Mouse (Mus musculus) frontal cortex, adult (tissue): ENCODE results near the gene Dmrt3.

ENCODE experiments used
- ATAC-seq: cut with Nextera tagmentation; 2 replicates; pipeline ENCODE4 v1.9.2; 2017; ENCODE audit warnings: mild to moderate bottlenecking, moderate library complexity, mixed read lengths; ENCODE audit not compliant: low TSS enrichment

The Dmrt3 gene

GRCm38 (mm10) chr19:25622291-25623251, 12.5 kb downstream of the Dmrt3 start:
- ATAC-seq: peak; percentile 87

DNA sequence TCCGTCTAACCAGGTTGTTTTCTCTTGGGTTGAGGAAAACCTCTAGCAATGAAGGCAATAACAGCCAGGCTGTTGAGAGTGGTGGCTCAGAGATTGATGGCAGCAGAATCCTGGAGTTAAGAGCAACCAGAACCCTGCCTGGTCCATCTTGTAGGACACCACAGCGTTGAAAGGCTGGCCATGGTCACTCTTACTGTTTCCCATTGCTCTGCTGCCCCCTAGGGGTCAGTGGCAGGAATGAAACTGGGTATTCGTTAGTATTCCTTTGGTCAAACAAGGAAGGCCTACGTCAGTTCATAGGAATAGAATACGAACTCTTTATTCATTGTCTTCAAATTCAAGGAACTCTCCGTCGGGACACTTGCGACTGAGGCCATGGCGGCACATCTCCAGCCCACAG, 18.4 kb downstream of the Dmrt3 start:
- ATAC-seq: peak; percentile 97

GRCm38 (mm10) chr19:25635119-25635518, 25.0 kb downstream of the Dmrt3 start:
- ATAC-seq: no peak

- ATAC-seq: peak; percentile 82
These were observed 25.6 kb downstream of the Dmrt3 start for GRCm38 (mm10) chr19:25635622-25636244.

GRCm38 (mm10) chr19:25638766-25639361, 28.8 kb downstream of the Dmrt3 start:
- no peak for ATAC-seq

DNA sequence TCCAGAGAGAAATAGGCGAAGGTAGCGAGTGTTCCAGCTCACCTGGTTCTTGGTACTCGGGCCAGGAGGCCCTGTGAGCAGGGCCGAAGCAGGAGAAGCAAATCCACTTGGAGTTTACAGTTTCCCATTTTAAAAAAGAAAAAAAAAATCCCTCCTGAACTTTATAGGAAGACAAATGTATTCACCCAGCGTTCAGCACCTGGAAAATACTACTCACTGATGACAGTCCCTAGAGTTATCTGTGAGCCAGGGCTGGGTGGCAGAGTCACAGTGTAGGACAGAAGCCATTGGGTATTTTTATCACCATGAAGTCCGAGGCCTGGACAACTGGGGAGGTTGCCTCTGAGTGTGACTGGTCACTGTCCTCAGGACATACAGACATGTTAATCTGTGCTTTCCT, 31.7 kb downstream of the Dmrt3 start:
- ATAC-seq: no peak

- no peak for ATAC-seq
These were observed 37.0 kb downstream of the Dmrt3 start for GRCm38 (mm10) chr19:25647136-25647535.

DNA sequence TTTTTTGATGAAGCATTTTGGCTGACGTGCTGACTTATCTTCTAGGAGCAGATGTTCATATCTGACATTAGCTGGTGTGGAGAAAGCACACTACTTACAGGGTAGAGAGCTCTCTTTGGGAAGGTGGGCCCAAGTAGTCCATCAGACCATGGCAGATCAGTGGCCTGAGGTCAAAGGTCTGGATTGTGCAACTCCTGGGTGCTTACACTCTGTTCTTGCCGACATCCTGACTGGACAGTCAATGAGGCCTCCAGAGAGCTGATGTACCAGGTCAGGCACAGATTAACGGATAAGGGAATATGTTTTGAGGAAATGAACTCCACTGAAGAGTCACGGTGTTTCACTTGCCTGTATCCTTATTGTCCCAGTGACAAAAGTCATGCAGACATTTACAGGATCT, 38.6 kb downstream of the Dmrt3 start:
- ATAC-seq: no peak

DNA sequence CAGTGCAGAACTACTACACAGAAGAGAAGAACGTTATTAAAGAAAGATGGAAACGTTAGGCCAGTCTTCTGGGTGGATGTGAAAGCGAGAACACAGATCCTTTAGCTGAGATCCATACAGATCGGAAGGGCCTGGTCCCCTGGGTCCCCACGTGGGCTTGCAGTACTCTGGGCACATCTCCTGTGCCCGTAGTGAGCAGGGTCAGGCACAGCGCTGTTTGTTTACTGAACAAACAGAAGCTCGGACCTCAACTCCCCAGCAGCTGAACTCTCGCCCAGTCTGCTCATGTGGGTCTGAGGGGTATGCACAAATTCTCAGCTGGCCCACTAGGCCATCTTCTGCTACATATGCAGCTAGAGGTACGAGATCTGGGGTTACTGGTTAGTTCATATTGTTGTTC, 40.4 kb downstream of the Dmrt3 start:
- no peak for ATAC-seq

- ATAC-seq: peak; percentile 83
These were observed 42.5 kb downstream of the Dmrt3 start for GRCm38 (mm10) chr19:25652560-25652959.

- ATAC-seq: no peak
These were observed 44.1 kb downstream of the Dmrt3 start for GRCm38 (mm10) chr19:25654034-25654749.

GRCm38 (mm10) chr19:25665486-25666339, 55.6 kb downstream of the Dmrt3 start:
- no peak for ATAC-seq

- no peak for ATAC-seq
These were observed 57.7 kb downstream of the Dmrt3 start for GRCm38 (mm10) chr19:25667836-25668235.

- no peak for ATAC-seq
These were observed 59.6 kb downstream of the Dmrt3 start for GRCm38 (mm10) chr19:25669593-25670248.

- no peak for ATAC-seq
These were observed 60.6 kb downstream of the Dmrt3 start for GRCm38 (mm10) chr19:25670571-25671285.

GRCm38 (mm10) chr19:25671681-25672080, 61.6 kb downstream of the Dmrt3 start:
- no peak for ATAC-seq

- ATAC-seq: peak; percentile 82
These were observed 62.2 kb downstream of the Dmrt3 start, which contains the start of gene Dmrt2 for GRCm38 (mm10) chr19:25672101-25672950. TSS of gene Dmrt2 (plus strand) at chr19:25672411.
